Mouse (Mus musculus): Measurements from ENCODE around the gene Olfr104-ps.

Olfr104-ps gene

DNA sequence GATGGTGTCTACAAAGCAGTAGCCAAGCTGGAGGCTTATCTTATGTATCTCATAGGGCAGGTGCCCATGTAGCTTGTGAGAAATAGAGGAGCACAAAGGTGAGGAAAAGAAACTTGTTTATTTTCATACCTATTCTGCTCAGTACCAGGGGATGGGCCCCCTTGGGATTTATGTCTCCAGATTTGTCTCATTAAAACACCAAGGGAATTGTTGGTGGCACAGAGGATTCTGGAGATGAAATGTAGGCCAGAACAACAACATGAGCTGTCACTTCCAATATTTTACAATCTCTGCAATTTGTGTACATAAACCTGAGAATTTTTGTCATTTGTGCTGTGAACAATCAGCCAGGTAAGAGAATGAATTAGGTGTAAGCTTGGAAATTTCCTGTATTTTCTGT, at the start of gene Olfr104-ps:
TSS of gene Olfr104-ps (plus strand) at position 301 of the 400 bp plus-strand sequence.
- no peak for DNase-seq

DNA sequence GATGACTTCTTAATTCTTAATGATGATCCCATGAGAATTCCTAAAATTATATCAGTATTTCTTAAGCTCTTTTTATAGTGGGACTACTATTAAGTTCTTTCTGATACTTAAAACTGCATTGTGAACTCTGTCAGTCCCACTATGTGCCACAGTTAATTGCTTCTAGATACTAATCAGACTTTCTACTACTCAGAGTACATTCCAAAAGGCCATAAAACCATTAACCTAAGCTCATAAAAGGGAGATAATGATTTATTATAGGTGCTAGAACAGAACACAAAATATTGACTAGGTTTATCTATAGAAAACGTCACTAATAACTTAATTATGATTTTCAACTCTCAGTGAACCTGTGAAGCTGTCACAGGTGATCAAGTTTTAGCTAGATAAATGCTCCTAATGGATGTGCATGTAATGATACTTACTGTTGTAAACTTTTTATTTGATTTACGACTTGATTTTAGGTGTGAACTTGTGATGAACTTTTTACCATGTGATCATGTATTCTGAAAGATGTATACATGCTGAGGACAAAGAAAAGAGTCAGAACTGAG, 49.2 kb upstream of the Olfr104-ps start:
- no peak for DNase-seq

DNA sequence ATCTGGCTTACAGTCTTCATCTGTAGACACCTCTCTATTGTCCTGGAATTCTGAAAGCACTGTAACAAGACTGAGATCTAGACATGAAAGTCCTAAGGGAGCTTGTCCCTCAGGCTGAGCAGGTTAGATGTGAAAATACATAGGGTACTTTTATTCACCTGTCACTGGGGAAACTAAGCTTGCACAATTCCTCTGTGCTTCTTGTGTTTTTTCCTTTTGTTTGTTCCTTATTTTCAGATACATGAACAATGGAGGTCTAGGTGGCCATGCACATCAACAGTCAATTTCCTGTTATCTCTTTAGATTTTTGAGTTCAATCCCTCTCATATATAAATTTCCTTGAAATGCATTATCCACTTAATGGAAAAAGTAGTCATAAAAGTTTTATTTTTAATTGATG, 42.4 kb upstream of the Olfr104-ps start, which contains the start of gene Olfr102:
TSS of gene Olfr102 (minus strand) at position 101 of the 400 bp plus-strand sequence.
- DNase-seq = no peak

DNA sequence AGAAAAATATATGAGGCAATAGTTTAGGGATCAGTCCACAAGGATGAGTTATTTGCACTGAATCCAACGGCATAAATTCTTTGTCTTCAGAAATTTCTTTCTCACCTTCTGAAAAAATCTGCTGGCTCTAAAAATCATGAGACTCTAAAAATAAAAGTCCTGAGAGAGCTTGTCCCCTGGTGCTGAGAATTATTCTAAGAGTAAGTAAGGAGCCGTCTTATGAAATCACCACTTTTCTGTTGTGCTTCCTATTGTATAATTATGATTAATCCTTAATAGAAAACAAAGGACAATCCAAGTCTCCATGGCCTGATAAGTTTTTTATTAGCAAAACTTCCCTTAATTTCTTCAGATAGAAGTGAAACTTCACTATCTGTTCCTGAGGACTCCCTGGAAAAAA, 19.8 kb upstream of the Olfr104-ps start, which contains the start of gene Olfr103:
TSS of gene Olfr103 (minus strand) at position 101 of the 400 bp plus-strand sequence.
- no peak for DNase-seq

DNA sequence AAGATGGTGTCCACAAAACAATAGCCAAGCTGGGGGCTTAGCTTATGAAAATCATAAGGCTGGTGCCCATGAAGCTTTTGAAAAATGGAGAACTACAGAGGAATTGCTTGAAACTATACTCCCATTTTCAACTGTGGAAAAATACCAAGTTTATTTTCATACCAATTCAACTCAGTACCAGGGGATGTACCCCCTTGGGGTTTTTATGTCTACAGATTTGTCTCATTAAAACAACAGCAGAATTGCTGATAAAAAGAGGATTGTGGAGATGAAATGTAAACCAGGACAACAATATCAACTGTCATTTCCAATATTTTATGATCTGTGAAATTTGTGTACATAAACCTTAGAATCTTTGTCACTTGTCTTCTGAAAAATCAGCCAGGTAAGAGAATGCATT, 19.4 kb downstream of the Olfr104-ps start, which contains the start of gene Olfr105-ps:
TSS of gene Olfr105-ps (plus strand) at position 301 of the 400 bp plus-strand sequence.
- DNase-seq = no peak

- no peak for DNase-seq
Observed at GRCm38 (mm10) chr17:37390093-37390492, 30.7 kb downstream of the Olfr104-ps start, which contains the start of gene Olfr106-ps. Gene Olfr106-ps (plus strand): TSS chr17:37390393.

GRCm38 (mm10) chr17:37398926-37399325, 39.5 kb downstream of the Olfr104-ps start, which contains the start of gene Olfr107:
Gene Olfr107 (plus strand): TSS chr17:37399226.
- no peak for DNase-seq

DNA sequence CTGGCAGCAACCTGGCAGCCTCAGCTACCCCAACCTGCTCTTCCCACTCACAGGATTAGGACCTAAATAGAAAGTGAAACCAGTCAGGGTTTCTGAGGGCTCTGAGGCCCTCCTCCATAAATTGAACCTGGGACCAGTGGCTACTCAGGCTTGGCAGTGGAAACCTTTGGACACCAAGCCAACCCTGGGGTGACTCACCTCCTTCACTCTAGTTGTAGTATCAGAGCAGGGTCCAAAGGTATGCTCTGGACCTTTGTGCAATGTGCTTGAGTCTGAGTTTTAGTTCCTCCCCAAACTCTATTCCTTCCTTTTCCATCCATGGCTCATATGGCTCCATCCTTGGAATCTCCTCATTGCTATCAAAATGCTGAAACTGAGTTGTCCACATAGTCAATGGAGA, 54.0 kb downstream of the Olfr104-ps start:
- no peak for DNase-seq

Measured in retina, postnatal 1 day (tissue).